Mouse (Mus musculus): ENCODE measurements at regions not wholly inside any gene's neighbourhood (a gene's known extent, or its start where the extent isn't known, plus 50 kb on each side); places are given as distances from the start of the nearest gene placed in this dataset.

DNA sequence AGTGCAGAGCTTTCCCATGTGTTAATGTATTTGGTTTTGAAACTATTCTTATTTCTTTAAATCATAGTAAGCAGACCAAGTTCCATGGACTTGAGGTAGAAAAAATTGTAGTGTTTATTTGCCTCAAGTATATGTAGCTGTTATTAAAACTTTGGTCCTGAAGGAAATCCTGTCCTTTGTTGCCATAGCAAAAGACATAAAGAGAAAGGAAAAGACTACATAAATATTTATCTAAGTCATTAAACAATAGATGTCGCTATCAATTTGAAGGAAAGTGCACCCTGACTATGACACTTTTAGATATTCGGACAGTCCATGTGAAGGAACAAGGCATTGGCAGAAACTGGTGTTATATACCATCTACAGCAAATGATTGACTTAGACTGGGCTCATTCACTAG, 737.7 kb upstream of the Adgrl4 start:
- no peaks in the 10 kb centered on the region for H3K27me3 ChIP-seq (ENCODE audit: control insufficient read depth, insufficient read depth, low read length)
- intact Hi-C loops (cut with DNase I): no loop called here
- no peaks in the 10 kb centered on the region for H3K36me3 ChIP-seq (ENCODE audit: control insufficient read depth, insufficient read depth, low read length)
- no peaks in the 10 kb centered on the region for H3K79me2 ChIP-seq (replicated peaks; ENCODE audit: control insufficient read depth, insufficient read depth, low read length)
- TF ChIP-seq POLR2A (IDR thresholded peaks at IDR 0.05; ENCODE audit: insufficient read depth, low read depth, low read length) (no peak), EP300 (IDR thresholded peaks at IDR 0.05; ENCODE audit: insufficient read depth, low read depth, low read length) (no peak), CTCF (IDR thresholded peaks at IDR 0.05) (no peak)
- 49% methylated on average over 2 of the region's 2 CpGs for WGBS
- H3K27ac ChIP-seq: no peak overlapping the region
- DNase-seq: no peak
- no peak overlapping the region for H3K9ac ChIP-seq (ENCODE audit: low read depth, low read length)
- H3K4me3 ChIP-seq: no peak overlapping the region
- H3K4me1 ChIP-seq (ENCODE audit: control insufficient read depth, insufficient read depth, low read length): no peaks in the 10 kb centered on the region
